Mouse (Mus musculus) brain, embryonic 14.5 days (tissue): ENCODE data around the gene Hist1h3g.

ENCODE experiments used
- CTCF ChIP-seq: fragments of 200-500 bp; IDR thresholded peaks from 2 replicates; pipeline ENCODE4 v1.5.1; 2012; ENCODE audit warnings: inconsistent platforms, mild to moderate bottlenecking, moderate library complexity, borderline replicate concordance; ENCODE audit not compliant: insufficient read depth, insufficient read length; ENCODE audit errors: extremely low read depth
- POLR2A ChIP-seq: fragments of 200-500 bp; IDR thresholded peaks from 2 replicates; pipeline ENCODE4 v1.6.1; 2012; ENCODE audit warnings: mild to moderate bottlenecking, inconsistent platforms, borderline replicate concordance; ENCODE audit not compliant: poor library complexity, insufficient read depth, insufficient read length, severe bottlenecking; ENCODE audit errors: extremely low read depth

DNA sequence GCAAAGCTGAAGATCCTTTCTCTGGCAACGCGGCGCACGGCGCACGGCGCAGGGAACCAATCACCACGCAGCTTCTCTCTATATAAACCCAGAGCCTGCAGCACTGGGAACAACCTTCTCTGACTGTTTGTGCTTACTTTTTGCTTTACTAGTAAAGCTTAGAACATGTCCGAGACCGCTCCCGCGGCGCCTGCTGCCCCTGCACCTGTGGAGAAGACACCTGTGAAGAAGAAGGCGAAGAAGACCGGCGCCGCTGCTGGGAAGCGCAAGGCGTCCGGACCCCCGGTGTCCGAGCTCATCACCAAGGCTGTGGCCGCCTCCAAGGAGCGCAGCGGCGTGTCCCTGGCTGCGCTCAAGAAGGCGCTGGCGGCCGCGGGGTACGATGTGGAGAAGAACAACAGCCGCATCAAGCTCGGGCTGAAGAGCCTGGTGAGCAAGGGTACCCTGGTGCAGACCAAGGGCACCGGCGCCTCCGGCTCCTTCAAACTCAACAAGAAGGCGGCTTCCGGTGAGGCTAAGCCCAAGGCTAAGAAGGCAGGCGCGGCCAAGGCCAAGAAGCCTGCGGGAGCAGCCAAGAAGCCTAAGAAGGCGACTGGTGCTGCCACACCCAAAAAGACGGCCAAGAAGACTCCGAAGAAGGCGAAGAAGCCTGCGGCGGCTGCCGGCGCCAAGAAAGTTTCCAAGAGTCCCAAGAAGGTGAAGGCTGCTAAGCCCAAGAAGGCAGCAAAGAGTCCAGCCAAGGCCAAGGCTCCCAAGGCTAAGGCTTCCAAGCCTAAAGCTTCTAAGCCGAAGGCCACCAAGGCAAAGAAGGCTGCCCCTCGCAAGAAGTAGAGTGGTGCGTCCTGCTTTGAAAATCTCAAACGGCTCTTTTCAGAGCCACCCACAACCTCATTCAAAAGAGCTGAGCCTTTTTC lies 20.0 kb downstream of the Hist1h3g start:
- TF ChIP-seq CTCF: no peak
- TF ChIP-seq POLR2A: peak; percentile 58; the same call in 1 of the 2 replicates
